ENCODE assay signal across 22 mouse cellular contexts in the genomic region with DNA sequence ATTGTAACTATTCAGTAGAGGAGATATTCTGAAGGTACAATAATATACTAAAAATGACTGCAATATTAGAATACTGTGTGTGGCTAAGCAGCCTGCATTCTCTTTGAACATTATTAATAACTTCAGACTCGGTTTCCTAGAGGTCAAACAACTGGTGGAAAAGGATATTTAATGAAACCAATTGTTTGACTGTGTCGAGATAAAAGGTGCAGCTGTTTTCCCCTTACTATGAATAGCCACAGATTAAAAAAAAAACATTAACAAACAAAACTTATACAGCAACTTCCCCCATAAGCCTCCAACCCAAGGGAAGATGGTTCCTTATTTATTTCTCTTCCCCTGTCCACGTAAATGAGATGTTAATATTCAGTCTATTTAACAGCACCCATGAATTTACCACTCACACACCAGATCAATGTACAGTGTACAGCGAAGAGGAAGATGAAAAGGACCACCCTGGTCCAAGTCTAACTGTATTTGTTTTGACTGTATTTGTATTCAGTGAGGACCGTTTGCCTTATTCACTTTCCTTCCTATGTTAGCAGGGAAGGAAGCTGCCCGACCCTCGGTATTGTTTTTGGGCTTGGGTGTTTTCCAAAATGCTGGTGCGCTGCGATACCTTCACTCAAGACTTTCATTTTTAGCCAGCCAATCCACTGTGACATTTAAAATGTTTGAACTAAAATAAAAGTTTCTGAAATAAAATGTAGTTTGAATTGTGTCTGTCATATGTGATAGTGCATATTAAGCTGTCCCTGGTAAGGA. TPM values are rescaled to one million over a fixed set of nuclear protein-coding genes. Genes with fewer than 3 reads are reported as not detected.
DNase-seq lines count a peak whose midpoint lies in the region; ATAC-seq and TF ChIP-seq lines count a peak whose summit lies in the region.
"Had no signal": no experiment of that assay in that cellular context is flagged by ENCODE, and none has a peak within 500 bp of the region (broad histone marks: within the 10 kb centered on the region; RNA-seq: fewer than 3 reads in every experiment).

No protein-coding gene starts in this region.

- H3K9ac ChIP-seq in kidney, embryonic 16.5 days (replicated peaks; ENCODE audit: low read length) = no peak overlapping the region
- peak overlapping the region; percentile 58 for H3K9ac ChIP-seq in MEL (ENCODE audit: control insufficient read depth, low read depth, low read length, poor library complexity, severe bottlenecking)
- no peak overlapping the region for H3K9ac ChIP-seq in heart, postnatal 0 days (replicated peaks; ENCODE audit: low read depth, low read length)
- H3K9ac ChIP-seq: embryonic facial prominence, embryonic 13.5 days; hindbrain, embryonic 15.5 days; neural tube, embryonic 12.5 days had no signal

- intact Hi-C loops in heart, postnatal 36 days (cut with DNase I) = loop anchor here (5.0 kb wide), 1 partner anchor 40 kb away; no protein-coding TSS in a partner anchor

- no peak overlapping the region for H3K4me2 ChIP-seq in kidney, embryonic 16.5 days (replicated peaks; ENCODE audit: low read depth, low read length)
- H3K4me2 ChIP-seq in heart, postnatal 0 days (ENCODE audit: low read depth, low read length) = peak overlapping the region; percentile 9; the same call in 1 of the 2 replicates
- H3K4me2 ChIP-seq: embryonic facial prominence, embryonic 13.5 days; hindbrain, embryonic 15.5 days; liver, embryonic 11.5 days; neural tube, embryonic 12.5 days had no signal

- TF ChIP-seq POLR2A in MEL (IDR thresholded peaks at IDR 0.05; ENCODE audit: control insufficient read depth in 1 of 2, insufficient read depth in 1 of 2, low read depth in 1 of 2, low read length in 2 of 2, poor library complexity in 1 of 2) = no peak

- no peaks in the 10 kb centered on the region for H3K79me2 ChIP-seq in MEL (ENCODE audit: control insufficient read depth, insufficient read depth, low read length, poor library complexity)

- no peak for TF ChIP-seq EP300 in MEL (IDR thresholded peaks at IDR 0.05; ENCODE audit: low read depth in 1 of 2, low read length in 2 of 2)
- TF ChIP-seq EP300 in heart, postnatal 0 days (IDR thresholded peaks at IDR 0.05; ENCODE audit: low read depth) = no peak

- WGBS in kidney, embryonic 16.5 days = 71% methylated on average over 9 of the region's 9 CpGs
- WGBS in heart, postnatal 0 days = 49% methylated on average over 9 of the region's 9 CpGs

- no peaks in the 10 kb centered on the region for H3K36me3 ChIP-seq in kidney, embryonic 16.5 days (ENCODE audit: insufficient read depth, low read length)
- peaks cover 0 to 4% of the 10 kb centered on the region in 2 experiments; a peak in 2 of 4 replicates for H3K36me3 ChIP-seq in MEL (ENCODE audit: control insufficient read depth in 1 of 2, insufficient read depth in 2 of 2, low read length in 2 of 2)
- no peaks in the 10 kb centered on the region for H3K36me3 ChIP-seq in heart, postnatal 0 days (replicated peaks; ENCODE audit: control insufficient read depth, insufficient read depth, low read length)
- H3K36me3 ChIP-seq: embryonic facial prominence, embryonic 13.5 days; hindbrain, embryonic 15.5 days; neural tube, embryonic 12.5 days had no signal

- no peaks in the 10 kb centered on the region for H3K4me1 ChIP-seq in kidney, embryonic 16.5 days (ENCODE audit: insufficient read depth, low read length)
- peaks cover 0 to 4% of the 10 kb centered on the region in 2 experiments; a peak in 1 of 4 replicates for H3K4me1 ChIP-seq in MEL (ENCODE audit: control insufficient read depth in 1 of 2, insufficient read depth in 2 of 2, low read length in 2 of 2)
- no peaks in the 10 kb centered on the region for H3K4me1 ChIP-seq in heart, postnatal 0 days (ENCODE audit: control insufficient read depth, insufficient read depth)
- H3K4me1 ChIP-seq: neural tube, embryonic 12.5 days had no signal

- TF ChIP-seq CTCF in MEL (IDR thresholded peaks at IDR 0.05 in 2 of 3, conservative IDR thresholded peaks at IDR 0.05 in 1 of 3; ENCODE audit: control insufficient read depth in 1 of 3, insufficient read depth in 1 of 3, low read depth in 2 of 3, low read length in 3 of 3, poor library complexity in 1 of 3, severe bottlenecking in 1 of 3) = no peak
- TF ChIP-seq CTCF in heart, postnatal 0 days (IDR thresholded peaks at IDR 0.05; ENCODE audit: low read depth) = no peak

- peaks cover 6% of the 10 kb centered on the region; the same call in 1 of the 2 replicates for H3K9me3 ChIP-seq in kidney, embryonic 16.5 days (ENCODE audit: low read length)
- no peaks in the 10 kb centered on the region for H3K9me3 ChIP-seq in MEL (replicated peaks; ENCODE audit: insufficient read depth, low read length)
- no peaks in the 10 kb centered on the region for H3K9me3 ChIP-seq in heart, postnatal 0 days (replicated peaks; ENCODE audit: control insufficient read depth, low read length)
- H3K9me3 ChIP-seq: embryonic facial prominence, embryonic 13.5 days; hindbrain, embryonic 15.5 days; neural tube, embryonic 12.5 days had no signal

- DNase-seq in heart, adult 8-10 months (ENCODE audit: low spot score) = peak; percentile 57
- no peak for DNase-seq in heart, postnatal 36 days
- peak; percentile 22 to 35 for DNase-seq in kidney, postnatal 36 days
- peak; percentile 49 for DNase-seq in MEL (ENCODE audit: low read depth, low spot score)
- no peak for DNase-seq in heart, postnatal 0 days (ENCODE audit: low spot score)
- no peak for DNase-seq in layer of hippocampus, adult 9-10 months (ENCODE audit: low spot score)
- DNase-seq: B cell, adult 2 months; cerebellum, adult 2 months; gastrocnemius, postnatal 36 days; layer of hippocampus, postnatal 36 days; left cerebral cortex, postnatal 4 days; right cerebral cortex, postnatal 25 days; thymus, postnatal 25 days had no signal

- ATAC-seq in kidney, embryonic 16.5 days (ENCODE audit: low FRiP score, low TSS enrichment) = no peak
- ATAC-seq in heart, postnatal 0 days (ENCODE audit: insufficient read depth, low read depth) = no peak

- no peak overlapping the region for H3K27ac ChIP-seq in kidney, embryonic 16.5 days (ENCODE audit: low read length)
- H3K27ac ChIP-seq in MEL (ENCODE audit: control insufficient read depth, low read depth, low read length) = peak overlapping the region; percentile 59
- peak overlapping the region; percentile 38 for H3K27ac ChIP-seq in heart, postnatal 0 days (ENCODE audit: low read depth)
- H3K27ac ChIP-seq: embryonic facial prominence, embryonic 13.5 days; hindbrain, embryonic 15.5 days; kidney, postnatal 0 days; neural tube, embryonic 12.5 days had no signal

- H3K4me3 ChIP-seq in kidney, embryonic 16.5 days (ENCODE audit: low read length) = no peak overlapping the region
- H3K4me3 ChIP-seq in MEL (ENCODE audit: control insufficient read depth in 1 of 2, insufficient read depth in 1 of 2, low read depth in 2 of 2, low read length in 2 of 2) = peak overlapping the region; percentile 61 to 76
- H3K4me3 ChIP-seq in heart, postnatal 0 days (ENCODE audit: low read depth, low read length) = no peak overlapping the region
- H3K4me3 ChIP-seq: embryonic facial prominence, embryonic 13.5 days; hindbrain, embryonic 15.5 days; neural tube, embryonic 12.5 days had no signal

- H3K27me3 ChIP-seq in kidney, embryonic 16.5 days (ENCODE audit: insufficient read depth, low read length) = no peaks in the 10 kb centered on the region
- no peaks in the 10 kb centered on the region; a peak in 1 of 4 replicates for H3K27me3 ChIP-seq in MEL (ENCODE audit: control insufficient read depth in 1 of 2, insufficient read depth in 2 of 2, low read length in 2 of 2)
- no peaks in the 10 kb centered on the region for H3K27me3 ChIP-seq in heart, postnatal 0 days (ENCODE audit: control insufficient read depth, insufficient read depth, low read length)
- H3K27me3 ChIP-seq: embryonic facial prominence, embryonic 13.5 days; hindbrain, embryonic 15.5 days; neural tube, embryonic 12.5 days had no signal

- no peak for TF ChIP-seq RAD21 in MEL (IDR thresholded peaks at IDR 0.05; ENCODE audit: low read depth, low read length)

TF ChIP-seq in MEL, 35 proteins besides CTCF, POLR2A, EP300 and RAD21:
- no peak for TF ChIP-seq HCFC1 (IDR thresholded peaks at IDR 0.05; ENCODE audit: low read depth, low read length)
- TF ChIP-seq SIN3A (IDR thresholded peaks at IDR 0.05; ENCODE audit: low read length) = no peak
- TF ChIP-seq ETS1 (IDR thresholded peaks at IDR 0.05; ENCODE audit: low read depth, low read length) = 0 out of 2 replicates have a peak, but pooled peaks have one; percentile 24
- TF ChIP-seq TAL1 (IDR thresholded peaks at IDR 0.05; ENCODE audit: low read length) = no peak
- no peak for TF ChIP-seq MEF2A (IDR thresholded peaks at IDR 0.05; ENCODE audit: extremely low read depth, insufficient replicate concordance, low read depth, low read length, poor library complexity, severe bottlenecking)

RNA-seq across cellular contexts. Expression of gene Palmd, which starts 13.2 kb away (rescaled TPM):
- 10 to 100 TPM; 44.2 to 59.7 (median 53.0) TPM for total RNA-seq in heart, adult 8-10 months (2022)
- 10 to 100 TPM; 47.0 to 64.1 TPM for total RNA-seq in heart, postnatal 36 days (2021)
- 2.5 and 2.8 TPM in 2 replicates for polyA plus RNA-seq in kidney, embryonic 16.5 days (2015; fragmentation: Nextera tagmentation; extraction: Ambion mirVana)
- not detected in 2 replicates for total RNA-seq in MEL (2012; rRNA removed)
- polyA plus RNA-seq in MEL (2012; ENCODE audit: insufficient read depth in 1 of 2, insufficient read length in 2 of 2, low read depth in 1 of 2, low replicate concordance in 2 of 2, missing spikeins in 1 of 2) = under 1 TPM in 1 of 2 experiments, not detected in 1; 0.08 TPM
- total RNA-seq in heart, postnatal 0 days (2014; rRNA removed; ENCODE audit: low replicate concordance) = 7.9 and 10.9 TPM in 2 replicates
- 23.2 and 29.7 TPM in 2 replicates for polyA plus RNA-seq in heart, postnatal 0 days (2015; fragmentation: Nextera tagmentation; extraction: Ambion mirVana)

RNA-seq across cellular contexts. Expression of gene 4930455H04Rik, which starts 13.9 kb away (rescaled TPM):
- total RNA-seq in heart, adult 8-10 months (2022) = not detected
- total RNA-seq in heart, postnatal 36 days (2021) = not detected
- not detected in 2 replicates for polyA plus RNA-seq in kidney, embryonic 16.5 days (2015; fragmentation: Nextera tagmentation; extraction: Ambion mirVana)
- total RNA-seq in MEL (2012; rRNA removed) = not detected in 2 replicates
- polyA plus RNA-seq in MEL (2012; ENCODE audit: insufficient read depth in 1 of 2, insufficient read length in 2 of 2, low read depth in 1 of 2, low replicate concordance in 2 of 2, missing spikeins in 1 of 2) = not detected
- not detected in 2 replicates for total RNA-seq in heart, postnatal 0 days (2014; rRNA removed; ENCODE audit: low replicate concordance)
- polyA plus RNA-seq in heart, postnatal 0 days (2015; fragmentation: Nextera tagmentation; extraction: Ambion mirVana) = 0.11 TPM in 1 of 2 replicates, not detected in the other
- total RNA-seq: layer of hippocampus, postnatal 36 days; left cerebral cortex, postnatal 4 days; midbrain, postnatal 0 days had no signal
- polyA plus RNA-seq: brain, embryonic 14.5 days; cerebellum, adult 2 months; cortical plate, adult 2 months; embryonic facial prominence, embryonic 13.5 days; hindbrain, embryonic 15.5 days; kidney, postnatal 0 days; liver, embryonic 11.5 days; midbrain, postnatal 0 days; neural tube, embryonic 12.5 days had no signal

Comparison
In these comparisons a context has a peak if more than half of its experiments do, and no peak if none do; other contexts are left out.
1. DNase-seq: peak in heart, adult 8-10 months (single experiment), kidney, postnatal 36 days (2 of 2) and MEL (single experiment); none in heart, postnatal 36 days (0 of 2), heart, postnatal 0 days (single experiment) and layer of hippocampus, adult 9-10 months (single experiment).
2. H3K4me3 ChIP-seq: peak in MEL (2 of 2); none in kidney, embryonic 16.5 days (single experiment) and heart, postnatal 0 days (single experiment).